Mouse (Mus musculus) kidney, postnatal 14 days (tissue): ENCODE results near the gene Adamtsl1.
A peak's percentile ranks its signal among the peaks of the same experiment; 100 is the strongest.

ENCODE experiments used
- DNase-seq: peaks from one replicate; pipeline ENCODE4 v3.0.0; 2022; ENCODE audit warnings: mixed read lengths

Adamtsl1 gene

GRCm38 (mm10) chr4:85939460-85939859 lies 425.5 kb downstream of the Adamtsl1 start:
- no peak for DNase-seq

- no peak for DNase-seq
Measured at GRCm38 (mm10) chr4:85941857-85942256, 427.9 kb downstream of the Adamtsl1 start.

GRCm38 (mm10) chr4:85953590-85953989 lies 439.6 kb downstream of the Adamtsl1 start:
- DNase-seq: peak; percentile 32

- DNase-seq: no peak
Measured at GRCm38 (mm10) chr4:85955387-85955786, 441.4 kb downstream of the Adamtsl1 start.

GRCm38 (mm10) chr4:85957266-85957665 lies 443.3 kb downstream of the Adamtsl1 start:
- DNase-seq: no peak

- DNase-seq: no peak
Measured at GRCm38 (mm10) chr4:85957879-85958278, 443.9 kb downstream of the Adamtsl1 start.

- no peak for DNase-seq
Measured at GRCm38 (mm10) chr4:85959019-85959418, 445.0 kb downstream of the Adamtsl1 start.

GRCm38 (mm10) chr4:85976188-85976587 lies 462.2 kb downstream of the Adamtsl1 start:
- no peak for DNase-seq

GRCm38 (mm10) chr4:85979206-85979605 lies 465.2 kb downstream of the Adamtsl1 start:
- DNase-seq: peak; percentile 20

GRCm38 (mm10) chr4:86006596-86006995 lies 492.6 kb downstream of the Adamtsl1 start:
- DNase-seq: no peak

GRCm38 (mm10) chr4:86013640-86014039 lies 499.7 kb downstream of the Adamtsl1 start:
- no peak for DNase-seq

DNA sequence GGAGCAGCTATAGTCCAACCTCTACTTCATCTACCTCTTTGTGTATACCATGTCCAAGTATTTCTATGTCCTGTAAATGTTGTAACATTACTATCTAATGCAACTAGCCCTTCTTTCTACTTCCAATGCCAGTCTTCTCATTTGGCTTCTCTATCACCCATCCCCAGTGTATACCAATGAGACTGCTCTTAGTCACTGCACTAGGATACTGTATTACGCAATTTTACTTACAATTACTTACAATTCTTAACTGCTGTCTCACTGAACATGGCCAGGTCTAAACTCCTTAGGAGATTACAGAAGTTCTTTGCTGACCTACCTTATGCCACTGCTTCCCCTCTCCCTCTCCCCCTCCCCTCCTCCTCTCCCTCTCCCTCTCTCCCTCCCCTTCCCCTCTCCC lies 505.0 kb downstream of the Adamtsl1 start:
- DNase-seq: no peak

- no peak for DNase-seq
Measured at GRCm38 (mm10) chr4:86019586-86019985, 505.6 kb downstream of the Adamtsl1 start.

DNA sequence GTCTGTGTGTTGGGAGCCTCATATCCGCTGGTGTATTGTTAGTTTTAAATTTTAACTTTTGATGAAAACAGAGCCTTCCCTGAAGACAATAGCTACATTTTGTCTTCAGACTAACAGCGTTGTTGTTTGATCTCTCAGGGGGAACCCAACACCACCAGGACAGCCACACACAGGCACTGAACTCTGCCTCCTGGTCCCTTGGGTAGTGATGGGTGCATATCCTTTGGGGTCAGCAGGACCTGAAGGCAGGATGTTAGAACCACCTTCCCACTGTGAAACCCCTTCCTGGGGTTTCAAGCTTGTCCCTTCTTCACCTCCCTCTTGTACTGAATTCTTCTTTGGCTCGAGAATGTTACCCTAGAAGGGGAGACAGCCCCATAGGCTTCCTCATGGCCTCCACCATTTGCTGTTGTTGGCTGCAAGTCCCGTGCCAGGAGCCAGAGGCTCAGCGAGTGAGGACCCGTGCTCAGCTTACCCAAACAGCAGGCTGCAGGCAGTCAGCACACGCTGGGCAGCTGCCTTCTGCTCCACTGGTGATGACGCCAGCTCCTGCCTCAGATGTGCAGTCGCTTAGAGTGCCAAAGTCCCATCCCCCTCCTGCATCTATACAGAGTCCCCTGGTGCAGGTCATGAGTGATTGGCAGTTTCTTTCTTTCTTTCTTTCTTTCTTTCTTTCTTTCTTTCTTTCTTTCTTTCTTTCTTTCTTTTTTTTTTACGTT lies 506.6 kb downstream of the Adamtsl1 start:
- no peak for DNase-seq

DNA sequence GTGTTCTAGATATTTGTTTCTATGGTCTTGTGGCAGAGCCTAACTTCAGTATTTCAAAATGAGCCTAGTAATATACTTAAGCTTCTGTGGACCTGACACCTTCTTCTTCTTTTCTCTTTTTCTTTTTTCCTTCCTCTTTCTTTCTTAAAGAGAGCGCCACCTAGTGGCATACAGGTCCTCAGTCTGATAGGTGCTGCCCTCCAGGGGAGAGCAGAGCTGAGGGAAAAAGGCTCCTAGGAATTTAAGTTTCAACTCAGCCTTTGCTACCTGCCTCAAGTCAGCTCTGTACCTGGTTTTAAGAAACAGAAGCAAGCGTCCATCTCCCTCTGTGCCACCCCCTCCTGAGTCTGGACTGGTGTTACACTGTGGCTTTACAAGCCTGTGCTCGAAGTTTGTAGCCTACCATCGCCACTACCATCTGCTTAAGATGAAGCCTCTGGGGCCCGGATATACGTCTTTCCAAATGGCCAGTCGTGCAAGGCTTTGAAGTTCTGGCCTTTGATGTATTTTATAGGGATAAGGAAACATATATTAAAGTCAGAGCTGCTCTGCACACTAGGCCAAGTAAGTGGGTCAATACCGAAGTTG lies 510.7 kb downstream of the Adamtsl1 start:
- DNase-seq: peak; percentile 29

GRCm38 (mm10) chr4:86029486-86029885 lies 515.5 kb downstream of the Adamtsl1 start:
- no peak for DNase-seq

DNA sequence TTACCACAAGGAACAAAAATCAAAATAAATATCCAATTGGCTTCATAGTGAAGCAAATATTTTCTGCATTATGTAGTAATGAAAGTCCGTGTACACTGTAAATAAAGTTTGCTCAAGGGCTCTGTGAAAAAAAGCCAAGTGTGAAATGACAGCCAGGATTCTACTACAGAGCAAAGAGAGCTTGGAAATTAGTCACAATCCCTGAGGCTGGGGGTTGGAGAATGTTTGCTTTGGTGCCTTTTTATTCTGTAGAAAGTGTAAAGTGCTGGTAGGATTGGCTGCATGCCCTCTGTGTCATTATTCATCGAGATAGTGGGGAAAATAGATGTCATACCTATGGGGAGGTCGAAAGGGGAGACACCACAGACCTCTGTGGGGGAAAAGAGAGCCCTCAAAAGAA lies 516.2 kb downstream of the Adamtsl1 start:
- DNase-seq: no peak

DNA sequence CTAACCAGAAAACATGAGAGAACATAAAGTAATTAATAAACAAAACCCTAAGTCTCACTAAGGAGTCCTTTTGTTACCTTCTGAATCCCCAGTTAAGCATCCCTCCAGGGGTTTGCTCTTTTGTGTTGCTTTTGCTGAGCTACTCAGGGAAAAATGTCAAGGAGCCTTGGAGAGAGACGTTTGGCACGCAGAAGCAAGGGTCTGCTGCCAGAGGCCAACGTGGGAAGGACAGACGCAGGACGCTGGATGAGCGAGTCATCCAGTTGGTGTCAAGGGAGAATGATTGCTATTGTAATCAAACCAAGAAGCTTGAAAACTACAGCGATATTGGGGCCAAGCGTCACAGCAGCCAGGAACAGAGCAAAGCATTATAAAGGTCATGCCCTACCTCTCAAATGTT lies 517.1 kb downstream of the Adamtsl1 start:
- DNase-seq: no peak

GRCm38 (mm10) chr4:86040921-86041320 lies 526.9 kb downstream of the Adamtsl1 start:
- peak; percentile 21 for DNase-seq

DNA sequence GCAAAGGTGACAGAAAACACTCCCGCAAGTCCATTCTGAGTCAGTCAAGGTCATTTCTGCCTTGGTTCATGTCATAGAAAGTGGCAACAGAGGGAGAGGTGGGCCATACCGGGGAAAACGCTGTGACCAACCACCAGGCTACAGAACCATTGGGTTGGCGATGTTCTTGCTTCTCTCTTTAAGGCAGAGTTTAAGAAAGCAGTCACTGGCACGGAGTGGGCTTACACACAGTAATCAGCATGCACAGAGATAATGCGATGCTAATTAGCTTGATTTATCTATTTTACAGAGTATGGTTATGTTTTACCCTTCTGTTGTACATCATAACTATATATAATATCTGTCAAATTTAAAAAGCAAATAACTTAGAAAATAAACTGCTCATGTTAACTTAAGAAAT lies 531.5 kb downstream of the Adamtsl1 start:
- no peak for DNase-seq

GRCm38 (mm10) chr4:86045876-86046275 lies 531.9 kb downstream of the Adamtsl1 start:
- no peak for DNase-seq

DNA sequence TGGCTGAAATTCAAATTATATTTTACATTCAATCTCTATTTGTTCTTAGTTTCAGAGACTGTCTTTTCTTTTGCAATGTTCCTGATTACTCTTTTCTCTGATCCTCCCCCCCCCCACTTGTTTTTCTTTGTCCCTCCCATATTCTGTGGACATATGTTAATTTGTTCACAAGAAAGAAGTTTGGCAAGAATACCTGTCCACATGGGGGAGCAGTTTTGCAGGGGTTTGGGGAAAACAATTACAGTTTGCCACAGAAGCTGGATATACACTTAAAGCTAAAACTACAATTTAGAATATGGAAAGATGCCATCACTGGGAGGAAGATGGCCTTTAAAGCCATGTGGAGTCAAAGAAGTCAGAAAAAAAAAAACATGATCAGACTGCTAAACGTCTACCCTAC lies 532.9 kb downstream of the Adamtsl1 start:
- no peak for DNase-seq

DNA sequence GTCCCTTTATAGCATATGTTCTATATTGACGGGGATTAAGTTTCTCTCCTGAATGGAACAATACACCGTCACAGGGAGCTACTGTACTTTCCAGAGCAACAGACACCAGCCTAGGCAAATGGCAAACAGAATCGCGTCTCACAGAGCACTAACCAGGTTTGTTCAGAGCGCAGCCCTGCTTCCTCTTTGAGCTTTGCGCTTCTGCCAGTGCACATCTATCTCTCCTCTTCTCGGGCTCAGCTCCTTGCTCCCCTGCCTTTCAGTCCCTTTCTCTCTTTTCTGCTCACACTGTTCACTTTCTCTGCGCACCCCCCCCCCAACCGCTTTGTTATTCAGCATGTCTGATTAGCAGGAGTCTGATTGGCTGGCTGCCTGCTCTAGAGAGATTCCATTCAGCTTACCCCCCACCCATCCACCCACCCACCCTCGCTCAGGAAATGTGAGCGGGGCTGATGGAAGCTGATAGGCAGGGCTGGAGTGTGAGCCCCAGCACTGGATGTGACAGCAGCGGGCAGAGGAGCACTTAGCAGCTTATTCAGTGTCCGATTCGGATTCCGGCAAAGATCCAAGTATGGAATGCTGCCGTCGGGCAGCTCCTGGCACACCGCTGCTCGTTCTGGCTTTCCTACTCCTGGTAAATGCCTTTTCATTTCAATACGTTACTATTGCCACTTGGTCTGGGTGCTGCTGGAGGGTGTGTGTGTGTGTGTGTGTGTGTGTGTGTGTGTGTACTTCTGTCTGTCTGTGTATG lies 539.7 kb downstream of the Adamtsl1 start:
- DNase-seq: peak; percentile 76

DNA sequence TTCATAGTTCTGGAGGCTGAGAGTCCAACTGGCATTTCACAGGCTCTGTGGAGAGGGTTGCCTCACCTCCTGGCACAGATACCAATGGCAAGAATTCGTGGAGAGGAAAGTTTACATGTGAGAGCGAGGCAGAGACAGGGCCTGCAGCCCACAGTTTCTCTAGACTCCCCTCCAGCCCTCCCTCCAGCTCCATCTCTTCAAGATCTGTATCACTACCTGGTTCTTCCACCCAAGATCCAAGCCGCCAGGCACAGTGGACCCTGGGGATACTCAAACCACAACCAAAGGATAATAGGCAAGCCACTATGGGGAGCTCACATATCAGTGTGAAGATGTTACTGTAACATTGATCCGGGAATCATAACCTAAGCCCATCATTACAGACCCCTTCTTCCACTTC lies 546.6 kb downstream of the Adamtsl1 start:
- DNase-seq: no peak
